Mouse (Mus musculus): Measurements from ENCODE around the gene Kank4. TPM values are rescaled to one million over a fixed set of nuclear protein-coding genes. Genes with fewer than 3 reads are reported as not detected.

Kank4 gene
- total and polyA plus RNA-seq, 3 experiments, result 0.50 to 0.84 (median 0.51) TPM

- DNase-seq, result no peak
- intact Hi-C loops (cut with DNase I), result no loop called here
- Histone ChIP-seq H3K9ac (ENCODE audit: low read depth, low read length) (no peak overlapping the region), H3K4me1 (ENCODE audit: control insufficient read depth, insufficient read depth, low read length) (no peaks in the 10 kb centered on the region), H3K4me3 (no peak overlapping the region), H3K27me3 (ENCODE audit: control insufficient read depth, insufficient read depth, low read length) (peaks cover 2% of the 10 kb centered on the region; the same call in 1 of the 2 replicates), H3K36me3 (ENCODE audit: control insufficient read depth, insufficient read depth, low read length) (no peaks in the 10 kb centered on the region), H3K27ac (no peak overlapping the region), H3K79me2 (replicated peaks; ENCODE audit: control insufficient read depth, insufficient read depth, low read length) (no peaks in the 10 kb centered on the region)
- 69% methylated on average over 6 of the region's 6 CpGs for WGBS
- TF ChIP-seq POLR2A (IDR thresholded peaks at IDR 0.05; ENCODE audit: insufficient read depth, low read depth, low read length) (no peak), CTCF (IDR thresholded peaks at IDR 0.05) (no peak), EP300 (IDR thresholded peaks at IDR 0.05; ENCODE audit: insufficient read depth, low read depth, low read length) (no peak)
These were observed 39.9 kb downstream of the Kank4 start for GRCm38 (mm10) chr4:98777464-98777863.

- 85% methylated on average over 10 of the region's 10 CpGs for WGBS
- H3K79me2 ChIP-seq (replicated peaks; ENCODE audit: control insufficient read depth, insufficient read depth, low read length), result no peaks in the 10 kb centered on the region
These were observed 40.5 kb downstream of the Kank4 start for GRCm38 (mm10) chr4:98776721-98777427.

GRCm38 (mm10) chr4:98773785-98774184 lies 43.6 kb downstream of the Kank4 start:
- H3K79me2 ChIP-seq (replicated peaks; ENCODE audit: control insufficient read depth, insufficient read depth, low read length), result no peaks in the 10 kb centered on the region
- H3K27me3 ChIP-seq (ENCODE audit: control insufficient read depth, insufficient read depth, low read length), result peaks cover 2% of the 10 kb centered on the region; the same call in 1 of the 2 replicates
- no peak overlapping the region for H3K27ac ChIP-seq
- no peaks in the 10 kb centered on the region for H3K4me1 ChIP-seq (ENCODE audit: control insufficient read depth, insufficient read depth, low read length)
- intact Hi-C loops (cut with DNase I), result no loop called here
- no peak overlapping the region for H3K9ac ChIP-seq (ENCODE audit: low read depth, low read length)
- no peaks in the 10 kb centered on the region for H3K36me3 ChIP-seq (ENCODE audit: control insufficient read depth, insufficient read depth, low read length)
- TF ChIP-seq EP300 (IDR thresholded peaks at IDR 0.05; ENCODE audit: insufficient read depth, low read depth, low read length), result no peak
- TF ChIP-seq CTCF (IDR thresholded peaks at IDR 0.05), result no peak
- TF ChIP-seq POLR2A (IDR thresholded peaks at IDR 0.05; ENCODE audit: insufficient read depth, low read depth, low read length), result no peak
- DNase-seq, result no peak
- no peak overlapping the region for H3K4me3 ChIP-seq
- WGBS, result 93% methylated on average over 5 of the region's 5 CpGs

More at GRCm38 (mm10) chr4:98776721-98777427, 40.5 kb downstream of the Kank4 start:
- TF ChIP-seq POLR2A (IDR thresholded peaks at IDR 0.05; ENCODE audit: insufficient read depth, low read depth, low read length) (no peak), EP300 (IDR thresholded peaks at IDR 0.05; ENCODE audit: insufficient read depth, low read depth, low read length) (no peak), CTCF (IDR thresholded peaks at IDR 0.05) (no peak)
- Histone ChIP-seq H3K27ac (no peak overlapping the region), H3K9ac (ENCODE audit: low read depth, low read length) (no peak overlapping the region), H3K4me3 (no peak overlapping the region), H3K27me3 (ENCODE audit: control insufficient read depth, insufficient read depth, low read length) (peaks cover 2% of the 10 kb centered on the region; the same call in 1 of the 2 replicates), H3K36me3 (ENCODE audit: control insufficient read depth, insufficient read depth, low read length) (no peaks in the 10 kb centered on the region), H3K4me1 (ENCODE audit: control insufficient read depth, insufficient read depth, low read length) (no peaks in the 10 kb centered on the region)
- intact Hi-C loops (cut with DNase I), result no loop called here
- no peak for DNase-seq

- TF ChIP-seq EP300 (IDR thresholded peaks at IDR 0.05; ENCODE audit: insufficient read depth, low read depth, low read length) (no peak), CTCF (IDR thresholded peaks at IDR 0.05) (no peak), POLR2A (IDR thresholded peaks at IDR 0.05; ENCODE audit: insufficient read depth, low read depth, low read length) (no peak)
- no peaks in the 10 kb centered on the region for H3K27me3 ChIP-seq (ENCODE audit: control insufficient read depth, insufficient read depth, low read length)
- H3K36me3 ChIP-seq (ENCODE audit: control insufficient read depth, insufficient read depth, low read length), result no peaks in the 10 kb centered on the region
- H3K9ac ChIP-seq (ENCODE audit: low read depth, low read length), result no peak overlapping the region
- 69% methylated on average over 14 of the region's 14 CpGs for WGBS
- no peak overlapping the region for H3K4me3 ChIP-seq
- no peak overlapping the region for H3K27ac ChIP-seq
- DNase-seq, result no peak
- H3K79me2 ChIP-seq (replicated peaks; ENCODE audit: control insufficient read depth, insufficient read depth, low read length), result no peaks in the 10 kb centered on the region
- no peaks in the 10 kb centered on the region for H3K4me1 ChIP-seq (ENCODE audit: control insufficient read depth, insufficient read depth, low read length)
- intact Hi-C loops (cut with DNase I), result no loop called here
These were observed 49.9 kb downstream of the Kank4 start for GRCm38 (mm10) chr4:98767134-98768133.

- no peaks in the 10 kb centered on the region for H3K79me2 ChIP-seq (replicated peaks; ENCODE audit: control insufficient read depth, insufficient read depth, low read length)
- intact Hi-C loops (cut with DNase I), result no loop called here
- no peak overlapping the region for H3K27ac ChIP-seq
- H3K9ac ChIP-seq (ENCODE audit: low read depth, low read length), result no peak overlapping the region
- no peaks in the 10 kb centered on the region for H3K36me3 ChIP-seq (ENCODE audit: control insufficient read depth, insufficient read depth, low read length)
- H3K4me1 ChIP-seq (ENCODE audit: control insufficient read depth, insufficient read depth, low read length), result peaks cover 2% of the 10 kb centered on the region
- H3K4me3 ChIP-seq, result no peak overlapping the region
- 71% methylated on average over 3 of the region's 3 CpGs for WGBS
- TF ChIP-seq POLR2A (IDR thresholded peaks at IDR 0.05; ENCODE audit: insufficient read depth, low read depth, low read length), result no peak
- no peak for TF ChIP-seq EP300 (IDR thresholded peaks at IDR 0.05; ENCODE audit: insufficient read depth, low read depth, low read length)
- TF ChIP-seq CTCF (IDR thresholded peaks at IDR 0.05), result no peak
- no peaks in the 10 kb centered on the region for H3K27me3 ChIP-seq (ENCODE audit: control insufficient read depth, insufficient read depth, low read length)
- no peak for DNase-seq
These were observed 58.3 kb downstream of the Kank4 start for GRCm38 (mm10) chr4:98758872-98759518.
